Mouse (Mus musculus): ENCODE results near the gene Haus3.
A peak's percentile ranks its signal among the peaks of the same experiment; 100 is the strongest.

Gene Haus3

DNA sequence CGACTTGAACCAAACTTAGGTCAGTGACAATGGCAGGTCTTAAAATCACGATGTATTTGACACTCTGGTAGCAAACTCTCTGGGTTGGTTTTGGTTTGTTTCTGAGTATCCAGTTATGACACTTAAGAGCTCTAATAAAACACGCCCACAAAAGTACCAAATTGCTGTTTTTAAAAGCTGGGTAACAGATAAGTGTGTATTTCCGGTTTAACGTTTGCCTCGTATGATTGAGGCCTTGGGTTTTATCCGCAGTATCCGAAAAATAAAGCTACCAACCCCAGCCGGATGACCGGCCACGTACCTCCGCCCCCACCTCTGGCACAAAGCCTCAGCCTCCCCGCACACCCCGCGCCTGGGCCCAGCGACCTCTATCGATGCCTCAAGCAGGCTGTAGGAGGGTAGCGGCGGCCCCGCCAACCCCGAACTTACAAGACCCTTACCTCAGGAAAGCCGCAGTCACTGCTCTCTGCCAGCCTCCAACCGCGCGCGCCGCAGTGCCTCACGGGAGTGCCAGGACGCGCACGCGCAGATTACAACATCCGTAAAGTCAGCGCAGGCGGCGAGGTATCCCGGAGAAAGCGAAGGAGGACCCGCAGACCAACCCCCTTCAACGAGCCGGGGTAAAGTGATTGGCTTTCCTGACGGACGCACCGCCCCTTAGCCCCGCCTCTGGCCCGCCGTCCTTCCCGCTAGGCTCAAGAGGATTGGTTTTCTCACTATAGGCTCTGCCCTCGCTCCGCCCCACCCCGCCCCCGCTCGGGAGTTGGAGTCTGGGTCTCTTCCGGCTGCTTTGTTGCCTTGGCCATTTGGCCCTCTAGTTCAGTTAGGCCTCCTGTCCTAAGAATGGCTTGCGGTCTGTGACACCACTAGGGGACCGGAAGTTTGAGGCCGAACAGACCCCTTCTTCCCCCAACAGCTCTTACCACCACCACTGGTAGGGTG lies at the start of gene Haus3, which contains the start of gene Poln:
Gene Haus3, minus strand, starts transcription at position 578 of the 942 bp plus-strand sequence.
Gene Poln, minus strand, starts transcription at position 499 of the 942 bp plus-strand sequence.
- peak; percentile 97 for DNase-seq (ENCODE audit: low read depth)

DNA sequence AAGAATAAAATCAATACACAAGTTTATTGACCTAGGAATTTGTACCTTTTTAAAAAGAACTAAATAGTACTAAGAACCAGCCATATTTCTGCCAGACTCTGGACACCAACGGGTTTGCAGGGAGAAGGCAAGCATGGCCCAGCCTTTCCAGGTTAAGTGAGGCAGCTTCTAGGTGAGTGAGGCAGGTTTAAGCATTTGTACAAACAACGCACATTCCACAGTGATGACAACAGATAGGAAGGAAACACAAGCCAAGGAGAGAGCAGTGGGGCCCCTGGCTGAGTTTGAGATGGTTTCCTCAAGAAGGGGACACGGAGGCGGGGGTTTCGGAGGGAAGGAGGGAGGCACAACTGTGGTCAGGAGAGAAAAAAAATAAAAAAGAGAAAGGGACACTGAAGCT lies 49.3 kb upstream of the Haus3 start:
- DNase-seq (ENCODE audit: low read depth) = no peak

DNA sequence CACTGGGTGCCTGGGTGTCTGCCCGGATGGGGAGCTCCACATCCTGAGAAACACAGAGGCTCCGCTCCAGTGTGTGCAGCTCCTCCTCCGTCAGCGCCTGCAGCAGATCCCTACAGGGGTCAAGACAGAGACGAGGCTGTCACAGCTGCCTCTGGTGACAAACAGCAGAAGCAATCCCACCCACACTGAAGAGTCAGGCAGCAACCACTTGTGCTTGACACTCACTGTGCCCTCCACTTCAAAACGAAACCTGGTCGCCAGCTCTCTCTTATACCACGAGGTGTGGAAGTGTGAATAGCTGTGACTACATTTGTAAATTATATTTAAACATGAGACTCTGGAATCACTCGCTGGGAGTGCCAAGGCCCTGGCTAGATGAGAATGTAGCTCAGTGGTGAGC lies 48.4 kb upstream of the Haus3 start:
- no peak for DNase-seq (ENCODE audit: low read depth)

DNA sequence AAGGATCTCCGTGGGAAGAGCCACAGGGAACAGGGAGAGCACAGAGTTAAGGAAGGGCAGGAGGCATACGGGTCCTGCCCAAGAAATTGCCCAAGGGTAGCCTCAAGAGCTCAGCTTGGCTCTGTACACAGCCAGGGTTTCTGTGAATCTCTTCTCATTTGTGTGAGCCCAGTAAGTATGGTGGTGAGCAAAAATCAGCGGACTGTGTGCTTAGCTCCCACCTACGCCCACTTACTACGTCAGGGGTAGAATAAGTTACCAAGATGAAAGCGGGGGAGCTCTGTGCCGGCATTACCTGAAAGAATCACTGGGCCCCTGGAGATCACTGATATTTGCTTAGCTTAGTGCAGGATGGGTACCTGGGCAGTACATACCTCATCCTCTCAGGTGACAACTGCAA lies 46.7 kb upstream of the Haus3 start:
- DNase-seq (ENCODE audit: low read depth) = no peak

DNA sequence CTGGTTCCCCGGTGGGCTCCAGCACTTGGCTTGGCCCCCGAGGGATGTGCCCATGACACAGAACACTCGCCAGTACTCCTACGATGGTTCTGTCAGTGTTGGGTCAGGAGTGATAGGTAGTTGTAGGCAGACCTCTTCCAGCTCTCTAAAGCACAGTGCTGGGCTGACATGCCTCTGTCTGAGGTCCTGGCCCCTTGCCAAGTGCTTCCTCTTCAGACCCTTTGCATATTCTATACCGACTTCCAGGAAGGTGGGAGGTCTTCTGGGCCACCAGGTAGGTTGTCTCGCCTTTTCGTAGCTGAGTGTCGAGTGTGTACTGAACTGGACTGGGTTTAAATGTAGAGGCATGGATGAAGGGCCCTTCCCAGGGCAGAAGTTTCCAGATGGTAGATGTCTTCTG lies 44.3 kb upstream of the Haus3 start:
- no peak for DNase-seq (ENCODE audit: low read depth)

DNA sequence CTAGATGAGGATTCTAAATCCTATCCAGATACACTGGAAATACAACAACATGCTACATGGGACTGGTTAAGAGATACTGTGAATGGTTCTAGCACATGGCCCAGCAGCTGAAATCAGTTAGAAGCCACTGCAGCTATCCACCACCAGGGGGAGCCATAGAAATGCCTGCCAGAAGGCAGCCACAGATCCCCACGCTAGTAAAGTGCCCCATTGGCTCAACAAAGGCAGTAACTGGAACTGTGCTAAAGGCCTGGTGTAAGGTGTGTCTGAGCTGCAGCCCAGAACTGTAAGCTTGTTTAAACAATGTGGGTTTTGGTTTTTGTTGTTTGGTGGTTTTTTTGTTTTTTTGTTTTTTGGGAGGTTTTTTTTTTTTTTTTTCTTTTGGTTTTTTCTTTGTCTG lies 41.0 kb upstream of the Haus3 start:
- DNase-seq (ENCODE audit: low read depth) = peak; percentile 56

DNA sequence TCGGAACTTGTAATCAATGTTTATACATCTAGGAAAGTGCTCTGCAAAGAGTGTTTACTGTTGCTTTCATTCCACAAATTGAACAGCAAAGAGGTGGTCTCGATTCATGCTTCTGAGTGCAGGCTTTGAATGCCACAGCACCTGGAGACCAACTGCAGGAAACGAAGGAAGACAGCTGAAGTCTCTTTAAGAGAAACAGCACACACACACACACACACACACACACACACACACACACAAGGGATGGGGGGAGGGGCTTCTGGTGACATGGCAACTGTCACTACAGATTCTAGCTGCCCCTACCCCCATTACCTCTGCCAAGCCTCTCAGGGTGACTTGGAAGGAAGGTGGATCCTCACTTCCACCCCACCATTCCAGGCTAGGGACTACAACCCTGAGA lies 38.2 kb upstream of the Haus3 start:
- DNase-seq (ENCODE audit: low read depth) = no peak

DNA sequence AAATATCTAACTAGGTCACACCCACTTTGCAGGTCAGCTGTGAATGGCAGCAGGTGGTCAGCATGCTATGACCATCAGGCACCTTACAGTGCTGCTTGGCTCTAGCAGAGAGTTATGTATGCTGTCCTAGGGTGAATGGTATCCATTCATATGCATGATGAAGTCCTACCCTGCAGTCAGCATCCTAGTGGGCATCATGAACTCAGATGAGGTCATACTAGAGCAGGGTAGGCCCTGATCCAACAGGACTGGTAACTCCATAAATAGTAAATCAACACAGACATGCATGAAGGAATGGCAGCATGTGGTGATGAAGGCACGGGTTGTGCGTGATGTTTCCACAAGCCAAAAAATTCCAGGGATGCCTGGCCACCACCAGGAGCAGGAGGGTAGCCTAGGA lies 36.5 kb upstream of the Haus3 start:
- no peak for DNase-seq (ENCODE audit: low read depth)

DNA sequence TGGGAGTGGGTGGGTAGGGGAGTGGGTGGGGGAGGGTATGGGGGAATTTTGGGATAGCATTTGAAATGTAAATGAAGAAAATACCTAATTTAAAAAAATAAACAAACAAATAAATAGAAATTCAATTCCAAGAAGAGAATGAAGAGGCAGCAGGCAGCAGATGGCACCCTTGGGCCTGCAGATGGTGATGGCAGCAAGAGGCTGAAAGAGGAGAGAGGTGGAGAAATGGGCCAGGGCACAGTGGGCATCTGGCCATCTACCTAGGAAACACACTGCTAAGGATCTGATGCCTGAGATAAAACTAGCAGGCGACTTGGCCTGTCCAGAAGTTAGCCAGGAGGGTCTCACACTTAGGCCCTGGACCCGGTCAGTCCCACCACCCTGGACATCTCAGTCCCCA lies 35.6 kb upstream of the Haus3 start:
- DNase-seq (ENCODE audit: low read depth) = no peak

DNA sequence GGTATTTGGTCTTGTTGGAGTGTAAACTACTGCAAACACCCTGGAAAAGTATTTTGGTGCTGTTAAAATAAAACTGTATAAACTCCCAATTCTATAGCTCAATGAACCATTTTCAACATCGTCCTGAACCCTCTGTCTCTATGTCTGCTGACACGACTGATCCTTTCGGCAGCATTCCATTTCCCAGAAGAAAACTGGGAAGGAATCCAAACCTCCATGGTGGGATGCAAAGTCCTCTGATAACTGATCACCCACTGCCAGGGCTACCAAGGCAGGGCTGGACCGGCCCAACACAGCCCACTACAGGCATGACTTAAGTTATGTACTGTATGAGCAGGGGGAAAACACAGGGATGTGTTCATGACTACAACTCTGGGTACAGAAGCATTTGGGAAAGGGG lies 32.7 kb upstream of the Haus3 start:
- DNase-seq (ENCODE audit: low read depth) = no peak

DNA sequence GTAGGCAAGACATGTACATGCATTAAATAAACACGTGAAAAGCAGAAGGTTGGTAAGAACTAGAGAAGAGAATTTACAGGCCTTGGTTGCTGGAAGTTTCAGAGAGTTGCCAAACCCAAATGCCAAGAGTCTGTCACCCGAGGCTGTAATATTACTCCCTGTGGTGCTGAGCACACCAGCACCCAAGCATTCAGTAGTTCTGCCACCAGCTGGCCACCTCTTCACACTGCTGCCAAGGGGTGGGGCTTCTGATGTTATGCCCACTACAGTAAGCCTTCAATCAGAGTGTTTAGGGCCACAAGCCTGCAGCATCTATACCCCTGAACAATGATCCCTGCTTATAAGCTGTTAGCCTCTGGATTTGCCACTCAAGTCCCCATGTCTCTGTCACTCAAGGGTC lies 32.1 kb upstream of the Haus3 start:
- DNase-seq (ENCODE audit: low read depth) = no peak

DNA sequence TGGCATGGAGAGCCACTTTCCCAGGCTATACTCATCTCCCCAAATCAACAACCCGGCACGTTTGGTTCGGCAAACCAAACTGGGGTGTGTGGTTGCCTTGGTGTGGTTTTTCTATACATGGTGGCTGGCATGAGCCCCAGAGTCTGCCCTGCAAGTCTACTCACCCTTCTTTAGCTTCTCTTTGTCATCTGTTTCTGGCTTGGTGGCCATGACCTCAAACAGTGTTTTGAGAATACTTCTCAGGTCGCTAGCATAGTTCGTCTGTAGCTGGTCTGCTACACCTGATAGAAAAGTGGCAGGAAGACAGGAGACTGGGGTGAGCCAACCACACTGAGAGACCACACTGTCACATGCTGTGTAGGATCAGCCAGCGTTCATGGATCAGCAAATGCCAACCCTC lies 29.3 kb upstream of the Haus3 start:
- DNase-seq (ENCODE audit: low read depth) = no peak

DNA sequence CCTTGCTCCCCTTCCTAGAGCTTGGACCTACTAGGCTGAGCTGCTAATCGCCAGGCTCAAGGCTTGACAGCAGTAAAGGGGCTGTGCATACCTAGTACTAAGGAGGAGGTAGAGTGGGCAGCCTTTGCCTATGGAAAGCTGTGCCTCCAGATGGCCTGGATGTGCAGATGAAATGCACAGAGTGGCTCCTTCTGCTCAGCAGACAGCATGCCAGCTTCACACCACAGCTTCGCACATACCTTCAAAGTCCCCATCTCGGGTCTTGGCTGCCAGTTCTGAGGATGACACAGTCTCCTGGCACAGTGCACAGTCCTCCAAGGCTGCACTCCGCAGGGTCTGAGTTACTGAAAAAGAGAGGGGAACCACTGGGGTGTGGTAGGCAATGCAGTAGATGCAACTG lies 27.9 kb upstream of the Haus3 start:
- no peak for DNase-seq (ENCODE audit: low read depth)

DNA sequence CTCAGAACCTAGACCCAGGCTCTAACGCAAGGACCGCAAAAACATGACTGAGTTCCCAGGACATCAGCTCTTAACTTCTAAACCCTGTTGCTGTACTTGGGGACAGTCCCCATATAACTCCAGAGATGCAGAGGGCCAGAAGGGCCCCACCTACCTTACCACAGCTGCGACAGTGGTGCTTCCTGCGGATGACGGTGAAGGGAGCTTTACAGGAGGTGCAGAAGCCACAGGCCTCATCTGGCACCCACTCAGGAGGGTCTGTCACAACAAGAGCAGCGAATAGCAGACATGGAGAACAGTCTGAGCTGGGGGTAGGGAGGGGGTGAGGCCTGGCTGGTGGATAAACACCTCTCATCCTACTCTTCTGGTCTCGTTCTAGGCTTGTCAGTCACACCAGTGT lies 27.1 kb upstream of the Haus3 start:
- DNase-seq (ENCODE audit: low read depth) = no peak

DNA sequence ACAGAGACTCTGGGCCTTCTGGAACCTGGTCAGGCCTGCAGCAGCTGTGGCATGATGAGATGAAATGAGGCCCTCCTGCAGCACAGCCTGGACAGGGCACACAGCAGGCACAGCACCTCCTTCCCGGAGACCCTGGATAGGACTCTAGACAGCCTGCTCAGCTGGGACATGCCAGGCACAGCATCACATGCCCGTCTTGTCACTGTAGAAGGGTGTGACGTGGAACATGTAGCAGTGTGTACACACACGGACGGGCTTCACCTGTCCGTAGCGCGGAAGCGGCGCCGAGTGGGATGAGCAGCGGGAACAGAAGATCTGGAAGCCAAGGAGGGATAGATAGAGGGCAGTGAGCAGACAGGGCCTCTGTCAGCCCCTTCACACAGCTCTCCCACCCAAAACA lies 26.5 kb upstream of the Haus3 start:
- no peak for DNase-seq (ENCODE audit: low read depth)

DNA sequence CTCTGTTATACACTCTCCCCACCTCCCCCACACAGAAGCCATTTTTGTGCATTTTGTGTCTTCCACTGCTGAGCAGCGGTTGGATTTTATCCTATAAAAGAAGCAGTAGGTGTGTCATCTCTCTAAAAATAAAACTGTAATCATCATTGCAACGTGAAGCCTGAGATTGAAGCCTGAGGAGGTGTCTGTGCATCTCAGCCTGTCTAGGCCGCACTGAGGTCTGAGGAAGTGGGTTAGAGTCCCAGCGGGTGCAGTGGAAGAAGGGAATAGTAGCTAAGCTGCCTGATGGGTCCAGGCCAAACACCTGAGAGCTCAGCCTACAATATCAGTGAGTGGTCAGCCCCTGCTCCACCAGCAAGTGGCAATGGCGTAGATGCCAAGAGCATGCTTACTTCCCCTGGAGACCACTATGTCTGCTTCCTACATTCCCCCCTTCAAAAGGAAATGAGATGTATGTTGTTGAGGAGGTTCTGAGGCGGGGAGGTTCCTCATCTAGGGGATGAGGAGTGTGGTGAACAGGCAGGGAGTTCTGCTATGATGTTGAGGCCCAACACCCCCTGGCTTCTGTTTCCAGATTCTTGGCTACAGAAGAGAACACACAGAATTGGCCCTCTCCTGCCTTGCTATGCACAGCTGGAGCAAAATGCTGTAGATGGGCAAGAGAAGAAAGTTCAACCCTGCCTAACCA lies 25.8 kb upstream of the Haus3 start:
- no peak for DNase-seq (ENCODE audit: low read depth)

DNA sequence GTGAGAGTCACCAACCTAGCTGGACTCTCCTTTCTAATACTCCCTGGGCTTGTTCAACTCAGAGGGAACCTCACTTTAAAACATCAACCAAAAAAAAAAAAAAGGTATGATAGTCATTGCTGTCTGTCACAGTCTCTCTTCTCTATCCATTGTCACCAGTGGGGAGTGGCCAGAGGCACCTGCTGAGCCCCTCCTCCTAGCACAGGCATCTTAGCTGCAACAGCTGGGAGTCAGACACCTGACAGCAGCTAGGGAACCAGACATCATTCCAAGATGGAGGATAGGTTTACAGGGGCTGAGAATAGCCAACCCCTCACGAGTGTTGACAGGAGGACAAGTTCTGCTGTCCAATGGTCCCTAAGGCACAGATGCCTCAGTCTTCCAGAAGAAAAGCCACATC lies 25.1 kb upstream of the Haus3 start:
- no peak for DNase-seq (ENCODE audit: low read depth)

DNA sequence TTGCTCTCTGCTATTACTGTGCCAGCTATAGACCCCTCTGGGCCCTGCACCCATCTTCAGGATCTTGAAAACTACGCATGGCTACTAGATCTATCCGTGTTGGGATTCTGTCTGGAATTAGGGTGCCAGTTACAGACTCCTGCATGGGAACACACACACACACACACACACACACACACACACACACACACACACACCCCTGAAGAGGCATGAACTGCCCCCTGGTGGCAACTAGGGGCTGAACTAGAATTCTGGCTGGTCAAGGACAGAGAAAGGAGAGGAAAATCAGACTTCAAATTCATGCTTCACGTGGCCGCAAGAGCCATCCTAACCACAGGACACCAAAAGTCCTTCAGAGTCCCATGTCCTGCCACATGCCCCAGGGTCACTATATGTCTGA lies 22.5 kb upstream of the Haus3 start:
- no peak for DNase-seq (ENCODE audit: low read depth)

DNA sequence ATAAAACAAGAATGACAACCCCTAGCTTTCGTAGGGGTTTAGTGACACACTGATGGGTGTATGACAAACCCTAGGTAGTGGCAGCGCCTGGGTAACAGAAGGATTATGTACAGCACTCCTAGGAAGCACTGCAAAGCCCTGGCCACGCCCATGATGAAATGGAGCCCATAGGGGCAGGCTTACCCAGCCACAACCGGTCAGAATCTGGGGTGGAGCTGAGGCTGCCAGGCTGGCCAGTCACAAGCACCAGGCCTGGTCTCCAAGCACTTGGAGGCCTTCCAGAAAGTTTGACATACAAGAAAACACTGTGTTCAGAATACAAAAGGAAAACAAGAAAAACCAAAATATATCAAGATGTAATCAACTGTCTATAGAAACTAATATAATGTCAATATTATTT lies 21.7 kb upstream of the Haus3 start:
- no peak for DNase-seq (ENCODE audit: low read depth)

DNA sequence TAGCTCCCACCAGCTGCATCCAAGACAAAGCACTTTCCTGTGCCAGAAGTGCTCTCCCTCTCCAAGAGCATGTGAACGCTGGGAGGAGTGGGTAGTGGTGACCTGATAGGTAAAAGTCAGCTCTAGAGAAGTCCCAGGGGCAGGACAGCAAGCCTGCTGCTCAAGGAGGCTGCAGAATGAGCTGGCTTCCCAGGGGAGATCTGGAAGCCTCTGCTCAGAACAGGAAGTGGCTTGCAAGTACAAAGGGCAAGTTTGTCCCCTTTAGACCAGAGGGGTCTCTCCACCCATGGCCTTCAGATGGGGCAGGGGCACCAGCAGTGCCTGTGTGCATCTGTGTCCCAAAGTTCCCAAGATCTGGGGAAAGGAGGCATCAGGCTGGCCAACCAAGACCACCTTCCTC lies 20.2 kb upstream of the Haus3 start:
- DNase-seq (ENCODE audit: low read depth) = no peak

DNA sequence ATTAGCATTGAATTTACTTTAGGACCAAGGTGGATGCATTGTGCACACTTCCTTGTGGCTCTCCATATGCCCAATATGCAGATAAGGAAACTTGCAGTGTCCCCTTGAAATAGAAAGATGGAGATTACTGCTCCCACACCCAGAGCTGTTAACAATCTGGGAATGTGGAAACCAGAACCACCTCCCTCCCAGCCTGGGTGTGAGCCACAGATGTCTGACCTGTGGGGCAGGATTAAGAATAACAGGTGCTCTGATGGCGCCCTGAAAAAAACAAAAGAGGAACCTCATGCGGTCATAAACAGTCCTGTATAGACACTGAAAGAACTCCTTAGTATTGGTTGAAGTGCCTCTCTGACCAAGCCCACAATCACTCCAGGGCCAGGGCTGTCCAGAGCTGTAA lies 19.5 kb upstream of the Haus3 start:
- DNase-seq (ENCODE audit: low read depth) = no peak

DNA sequence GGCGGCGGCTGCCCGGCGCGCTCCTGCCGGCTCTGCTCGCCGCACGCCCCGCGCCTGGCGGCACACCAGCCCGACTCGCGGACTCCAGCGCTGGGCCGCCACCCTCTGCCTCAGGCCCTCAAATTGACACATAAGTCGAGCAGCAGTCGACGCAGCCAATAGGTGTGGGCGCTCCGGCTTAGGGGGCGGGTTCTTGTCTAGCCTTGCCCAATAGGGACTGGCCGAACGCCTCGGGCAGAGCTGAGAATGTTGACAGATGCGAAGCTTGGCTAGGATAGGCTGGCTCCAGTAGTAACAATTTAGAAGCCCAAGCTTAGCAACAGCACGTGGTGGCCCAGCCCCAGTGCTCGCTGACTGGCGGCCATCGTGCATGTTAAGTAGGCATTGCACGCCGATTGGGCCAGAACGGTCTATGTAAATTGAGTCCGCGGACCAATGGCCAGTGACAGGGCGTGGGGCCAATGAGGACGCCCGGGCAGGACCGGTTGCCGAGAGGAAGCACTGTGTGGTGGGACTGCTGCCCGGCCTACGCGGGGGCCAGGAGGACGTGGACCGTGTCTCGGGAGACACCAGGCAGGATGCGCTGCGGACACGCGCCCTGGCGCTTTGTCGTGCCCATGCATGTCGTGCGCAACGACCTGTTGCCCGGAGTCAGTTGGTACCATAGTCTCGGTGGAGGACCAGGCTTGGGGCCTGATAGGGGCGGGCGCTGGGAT lies 18.4 kb upstream of the Haus3 start, which contains the start of gene Mxd4:
Gene Mxd4, minus strand, starts transcription at position 120 of the 716 bp plus-strand sequence.
- peak; percentile 97 for DNase-seq (ENCODE audit: low read depth)

DNA sequence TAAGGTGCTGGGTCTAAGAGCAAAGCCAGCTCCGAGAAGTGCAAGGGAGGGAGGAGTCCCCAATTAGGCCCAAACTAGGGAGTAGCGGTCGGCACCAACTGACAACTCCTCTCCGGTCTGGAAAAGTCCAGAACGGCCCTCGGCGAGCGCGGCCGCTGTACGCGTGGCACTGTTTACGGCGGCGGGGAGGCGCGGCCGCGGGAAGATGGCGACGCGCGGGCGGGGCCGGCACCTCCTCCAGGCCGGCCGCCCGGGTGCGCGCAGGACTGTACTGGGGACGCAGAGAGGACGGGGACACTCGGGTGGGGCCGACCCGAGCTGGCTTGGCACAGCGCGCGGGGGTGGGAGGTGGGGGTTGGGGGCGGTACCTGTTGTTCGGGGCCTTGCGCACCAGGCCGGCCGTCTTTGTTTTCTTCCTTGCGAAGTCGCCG lies 17.6 kb upstream of the Haus3 start:
- no peak for DNase-seq (ENCODE audit: low read depth)

Data from c-Kit-positive CD71-positive TER-119-negative erythroid progenitor cells, embryonic 14.5 days (primary cell).